Mouse (Mus musculus) gastrocnemius, postnatal 4 days (tissue): ENCODE measurements around the gene Rufy3. TPM values are rescaled to one million over a fixed set of nuclear protein-coding genes. Genes with fewer than 3 reads are reported as not detected.

Experiments
- DNase-seq, 2 experiments: peaks; one replicate each; pipeline ENCODE4 v3.0.0; 2021 to 2022; ENCODE audit warnings: low spot score in 2 of 2, mixed read lengths in 2 of 2
- total RNA-seq, 2 experiments: library from RNA; stranded (reverse); gene quantifications; 2 replicates each; pipeline ENCODE4 v1.2.3; 2021

Rufy3 gene
- total RNA-seq, 2 experiments from 2014 or later = 13.8 to 14.5 TPM

GRCm38 (mm10) chr5:88680567-88680966 is 115.7 kb downstream of the Rufy3 start:
- no peak for DNase-seq

GRCm38 (mm10) chr5:88683706-88684105 is 118.9 kb downstream of the Rufy3 start:
- DNase-seq = no peak

- DNase-seq = no peak
Observed at GRCm38 (mm10) chr5:88684226-88684625, 119.4 kb downstream of the Rufy3 start.

GRCm38 (mm10) chr5:88685306-88685705 is 120.5 kb downstream of the Rufy3 start:
- no peak for DNase-seq

GRCm38 (mm10) chr5:88685745-88686299 is 121.0 kb downstream of the Rufy3 start:
- no peak for DNase-seq

- DNase-seq = no peak
Observed at GRCm38 (mm10) chr5:88687996-88688406, 123.2 kb downstream of the Rufy3 start.

- no peak for DNase-seq
Observed at GRCm38 (mm10) chr5:88688583-88689187, 123.8 kb downstream of the Rufy3 start.

GRCm38 (mm10) chr5:88689279-88689938 is 124.6 kb downstream of the Rufy3 start:
- no peak for DNase-seq

GRCm38 (mm10) chr5:88690681-88691505 is 126.1 kb downstream of the Rufy3 start:
- DNase-seq = no peak

GRCm38 (mm10) chr5:88691506-88692095 is 126.8 kb downstream of the Rufy3 start:
- no peak for DNase-seq

- no peak for DNase-seq
Observed at GRCm38 (mm10) chr5:88692586-88692985, 127.7 kb downstream of the Rufy3 start.

- DNase-seq = no peak
Observed at GRCm38 (mm10) chr5:88693057-88693456, 128.2 kb downstream of the Rufy3 start.

- DNase-seq = no peak
Observed at GRCm38 (mm10) chr5:88697291-88697690, 132.5 kb downstream of the Rufy3 start.

- DNase-seq = no peak
Observed at GRCm38 (mm10) chr5:88699251-88699913, 134.5 kb downstream of the Rufy3 start.

Other genes starting within 250 kb of the Rufy3 start
- gene Prol1, start 247.7 kb upstream of the Rufy3 start, total RNA-seq = not detected
- under 1 TPM; 0.26 to 0.74 TPM for gene Amtn, start 188.9 kb upstream of the Rufy3 start, total RNA-seq
- gene Ambn, start 109.0 kb upstream of the Rufy3 start, total RNA-seq = not detected
- gene Enam, start 77.1 kb upstream of the Rufy3 start, total RNA-seq = not detected
- gene Jchain, start 37.1 kb upstream of the Rufy3 start, total RNA-seq = under 1 TPM; 0.31 to 0.32 TPM
- 10 to 100 TPM; 34.1 to 35.1 TPM for gene Utp3, start 10.6 kb upstream of the Rufy3 start, total RNA-seq
- 100 to 1,000 TPM in 1 of 2 experiments, 10 to 100 TPM in 1; 95.6 to 130 TPM for gene Grsf1, start 111.1 kb downstream of the Rufy3 start, total RNA-seq
- gene Mob1b, start 155.8 kb downstream of the Rufy3 start, total RNA-seq = 10 to 100 TPM; 34.5 to 42.6 TPM
- gene Dck, start 200.0 kb downstream of the Rufy3 start, total RNA-seq = 10 to 100 TPM in 1 of 2 experiments, 1 to 10 TPM in 1; 8.7 to 11.4 TPM